Mouse (Mus musculus) skeletal muscle tissue, adult 2 months (tissue): Measurements from ENCODE around the gene Acsbg2.

Source experiments
- DNase-seq: peaks from one replicate; pipeline ENCODE4 v3.0.0-alpha.2; 2012; ENCODE audit warnings: low read depth, low spot score

Acsbg2 gene

GRCm38 (mm10) chr17:56871767-56872166 is 2.5 kb downstream of the Acsbg2 start:
- DNase-seq, result no peak

GRCm38 (mm10) chr17:56870287-56870953 is 3.8 kb downstream of the Acsbg2 start:
- DNase-seq, result no peak

GRCm38 (mm10) chr17:56869481-56869977 is 4.7 kb downstream of the Acsbg2 start:
- DNase-seq, result no peak

GRCm38 (mm10) chr17:56866071-56866470 is 8.2 kb downstream of the Acsbg2 start:
- no peak for DNase-seq

- DNase-seq, result no peak
Measured at GRCm38 (mm10) chr17:56861197-56861596, 13.1 kb downstream of the Acsbg2 start.

GRCm38 (mm10) chr17:56858922-56859321 is 15.3 kb downstream of the Acsbg2 start:
- DNase-seq, result no peak

- peak; percentile 42 for DNase-seq
Measured at GRCm38 (mm10) chr17:56858216-56858615, 16.0 kb downstream of the Acsbg2 start.

- DNase-seq, result no peak
Measured at GRCm38 (mm10) chr17:56855421-56855820, 18.8 kb downstream of the Acsbg2 start.

- no peak for DNase-seq
Measured at GRCm38 (mm10) chr17:56851167-56851566, 23.1 kb downstream of the Acsbg2 start.

- DNase-seq, result no peak
Measured at GRCm38 (mm10) chr17:56849710-56850109, 24.5 kb downstream of the Acsbg2 start.

- no peak for DNase-seq
Measured at GRCm38 (mm10) chr17:56848785-56849184, 25.5 kb downstream of the Acsbg2 start.

- no peak for DNase-seq
Measured at GRCm38 (mm10) chr17:56843678-56844077, 30.6 kb downstream of the Acsbg2 start.

- no peak for DNase-seq
Measured at GRCm38 (mm10) chr17:56842173-56842572, 32.1 kb downstream of the Acsbg2 start.

GRCm38 (mm10) chr17:56840524-56840923 is 33.7 kb downstream of the Acsbg2 start:
- DNase-seq, result no peak

- DNase-seq, result no peak
Measured at GRCm38 (mm10) chr17:56836336-56836735, 37.9 kb downstream of the Acsbg2 start.

GRCm38 (mm10) chr17:56833381-56833780 is 40.9 kb downstream of the Acsbg2 start:
- DNase-seq, result no peak

- no peak for DNase-seq
Measured at GRCm38 (mm10) chr17:56832918-56833317, 41.3 kb downstream of the Acsbg2 start.

- peak; percentile 97 for DNase-seq
Measured at GRCm38 (mm10) chr17:56831111-56831816, 43.0 kb downstream of the Acsbg2 start.

- DNase-seq, result no peak
Measured at GRCm38 (mm10) chr17:56830411-56831110, 43.7 kb downstream of the Acsbg2 start, which contains the start of gene Rfx2. Gene Rfx2 (minus strand): TSS chr17:56831013.

- DNase-seq, result no peak
Measured at GRCm38 (mm10) chr17:56829795-56830194, 44.5 kb downstream of the Acsbg2 start.

- no peak for DNase-seq
Measured at GRCm38 (mm10) chr17:56829171-56829570, 45.1 kb downstream of the Acsbg2 start.

GRCm38 (mm10) chr17:56826718-56827117 is 47.5 kb downstream of the Acsbg2 start:
- DNase-seq, result no peak
